ENCODE assay signal across 10 mouse cellular contexts in genomic region chr1:86046833-86047563, GRCm38 (mm10). TPM values are rescaled to one million over a fixed set of nuclear protein-coding genes. Genes with fewer than 3 reads are reported as not detected.
A peak's percentile ranks its signal among the peaks of the same experiment; 100 is the strongest.
DNase-seq lines count a peak whose midpoint lies in the region; ATAC-seq and TF ChIP-seq lines count a peak whose summit lies in the region.
"Had no signal": no experiment of that assay in that cellular context is flagged by ENCODE, and none has a peak within 500 bp of the region (broad histone marks: within the 10 kb centered on the region; RNA-seq: fewer than 3 reads in every experiment).

No protein-coding gene starts in this region.

- ATAC-seq in forebrain, embryonic 12.5 days (ENCODE audit: low FRiP score) = no peak; the same call in 1 of the 2 replicates
- ATAC-seq in limb, embryonic 13.5 days (ENCODE audit: low FRiP score, low read depth) = no peak; the same call in 1 of the 2 replicates

- no peak for DNase-seq in left cerebral cortex, adult 2 months (ENCODE audit: extremely low spot score in 1 of 2, low spot score in 2 of 2)
- DNase-seq in left cerebral cortex, postnatal 36 days (ENCODE audit: low spot score in 2 of 2) = no peak
- no peak for DNase-seq in adrenal gland, postnatal 36 days
- DNase-seq in gastrocnemius, postnatal 25 days = no peak
- no peak for DNase-seq in left cerebral cortex, adult 11 months (ENCODE audit: low spot score)

- no peak for TF ChIP-seq POLR2A in small intestine, adult 2 months (IDR thresholded peaks at IDR 0.05; ENCODE audit: low read depth, low read length)

- H3K4me2 ChIP-seq in forebrain, embryonic 12.5 days = peak overlapping the region; percentile 99
- H3K4me2 ChIP-seq in limb, embryonic 13.5 days (replicated peaks) = peak overlapping the region; percentile 97

- peak overlapping the region; percentile 63 for H3K4me3 ChIP-seq in left cerebral cortex, adult 2 months
- peak overlapping the region; percentile 64; the same call in 1 of the 2 replicates for H3K4me3 ChIP-seq in forebrain, embryonic 12.5 days (replicated peaks)
- H3K4me3 ChIP-seq in limb, embryonic 13.5 days = peak overlapping the region; percentile 58
- H3K4me3 ChIP-seq in small intestine, adult 2 months (ENCODE audit: low read depth, low read length) = peak overlapping the region; percentile 83

- no peak overlapping the region for H3K9ac ChIP-seq in forebrain, embryonic 12.5 days
- no peak overlapping the region for H3K9ac ChIP-seq in limb, embryonic 13.5 days

- peaks cover 62% of the 10 kb centered on the region for H3K27me3 ChIP-seq in forebrain, embryonic 12.5 days
- H3K27me3 ChIP-seq in limb, embryonic 13.5 days = peaks cover 68% of the 10 kb centered on the region
- H3K27me3 ChIP-seq in small intestine, adult 2 months (ENCODE audit: control insufficient read depth, insufficient read depth, low read length) = no peaks in the 10 kb centered on the region

- intact Hi-C loops in left cerebral cortex, adult 2 months (cut with DNase I) = no loop called here
- intact Hi-C loops in left cerebral cortex, postnatal 36 days (cut with DNase I) = no loop called here

- H3K36me3 ChIP-seq in forebrain, embryonic 12.5 days (replicated peaks) = no peaks in the 10 kb centered on the region
- no peaks in the 10 kb centered on the region for H3K36me3 ChIP-seq in limb, embryonic 13.5 days
- peaks cover 8% of the 10 kb centered on the region for H3K36me3 ChIP-seq in small intestine, adult 2 months (ENCODE audit: control insufficient read depth, insufficient read depth, low read length)

- no peak overlapping the region for H3K27ac ChIP-seq in left cerebral cortex, adult 2 months
- no peak overlapping the region for H3K27ac ChIP-seq in forebrain, embryonic 12.5 days
- no peak overlapping the region for H3K27ac ChIP-seq in limb, embryonic 13.5 days
- peak overlapping the region; percentile 66 for H3K27ac ChIP-seq in small intestine, adult 2 months (ENCODE audit: insufficient read depth, low read depth, low read length)
- H3K27ac ChIP-seq: macrophage had no signal

- TF ChIP-seq CTCF in left cerebral cortex, adult 2 months (IDR thresholded peaks at IDR 0.05) = no peak
- no peak for TF ChIP-seq CTCF in small intestine, adult 2 months (IDR thresholded peaks at IDR 0.05; ENCODE audit: extremely low read depth, insufficient read length, insufficient replicate concordance, low read depth, low read length)

- peaks cover 18% of the 10 kb centered on the region for H3K4me1 ChIP-seq in forebrain, embryonic 12.5 days
- peaks cover 9% of the 10 kb centered on the region for H3K4me1 ChIP-seq in limb, embryonic 13.5 days
- H3K4me1 ChIP-seq in small intestine, adult 2 months (ENCODE audit: control insufficient read depth, insufficient read depth, insufficient read length, low read length) = peaks cover 5% of the 10 kb centered on the region

- no peaks in the 10 kb centered on the region for H3K9me3 ChIP-seq in forebrain, embryonic 12.5 days
- 0 out of 2 replicates have a peak, but pooled peaks cover 2% of the 10 kb centered on the region for H3K9me3 ChIP-seq in limb, embryonic 13.5 days

- WGBS in forebrain, embryonic 12.5 days = 5% methylated on average over 24 of the region's 24 CpGs
- WGBS in limb, embryonic 13.5 days = 5% methylated on average over 24 of the region's 24 CpGs
- WGBS in small intestine, adult 2 months = 15% methylated on average over 24 of the region's 24 CpGs

RNA-seq across cellular contexts. Expression of gene 2810459M11Rik, which starts 1.3 kb away (rescaled TPM):
- total RNA-seq in left cerebral cortex, adult 2 months (2021) = 1 to 10 TPM; 7.1 to 7.6 TPM
- 1 to 10 TPM; 5.6 to 9.0 TPM for total RNA-seq in left cerebral cortex, postnatal 36 days (2021)
- polyA plus RNA-seq in forebrain, embryonic 12.5 days (2016; fragmentation: Nextera tagmentation; extraction: Ambion mirVana) = 0.43 and 0.73 TPM in 2 replicates
- 0.31 and 0.61 TPM in 2 replicates for polyA plus RNA-seq in limb, embryonic 13.5 days (2015; fragmentation: Nextera tagmentation; extraction: Ambion mirVana)
- polyA plus RNA-seq in small intestine, adult 2 months (2012; rRNA removed) = 9.4 and 13.8 TPM in 2 replicates
- under 1 TPM; 0.16 to 0.17 TPM for total RNA-seq in adrenal gland, postnatal 36 days (2021)
- total RNA-seq in gastrocnemius, postnatal 25 days (2021) = not detected
- polyA plus RNA-seq: macrophage had no signal

RNA-seq across cellular contexts. Expression of gene Psmd1, which starts 17.2 kb away (rescaled TPM):
- 100 to 1,000 TPM; 107 to 115 TPM for total RNA-seq in left cerebral cortex, adult 2 months (2021)
- total RNA-seq in left cerebral cortex, postnatal 36 days (2021) = 100 to 1,000 TPM; 106 TPM
- 202 and 214 TPM in 2 replicates for polyA plus RNA-seq in forebrain, embryonic 12.5 days (2016; fragmentation: Nextera tagmentation; extraction: Ambion mirVana)
- polyA plus RNA-seq in limb, embryonic 13.5 days (2015; fragmentation: Nextera tagmentation; extraction: Ambion mirVana) = 179 TPM in 2 replicates
- polyA plus RNA-seq in small intestine, adult 2 months (2012; rRNA removed) = 18.7 and 33.6 TPM in 2 replicates
- 100 to 1,000 TPM; 122 to 128 TPM for total RNA-seq in adrenal gland, postnatal 36 days (2021)
- total RNA-seq in gastrocnemius, postnatal 25 days (2021) = 10 to 100 TPM; 96.2 to 98.9 TPM

RNA-seq across cellular contexts. Expression of gene Spata3, which starts 30.4 kb away (rescaled TPM):
- total RNA-seq in left cerebral cortex, adult 2 months (2021) = under 1 TPM; 0.61 to 0.75 TPM
- under 1 TPM; 0.36 to 0.99 TPM for total RNA-seq in left cerebral cortex, postnatal 36 days (2021)
- not detected in 2 replicates for polyA plus RNA-seq in forebrain, embryonic 12.5 days (2016; fragmentation: Nextera tagmentation; extraction: Ambion mirVana)
- not detected in 2 replicates for polyA plus RNA-seq in limb, embryonic 13.5 days (2015; fragmentation: Nextera tagmentation; extraction: Ambion mirVana)
- polyA plus RNA-seq in small intestine, adult 2 months (2012; rRNA removed) = not detected in 2 replicates
- not detected for total RNA-seq in adrenal gland, postnatal 36 days (2021)
- total RNA-seq in gastrocnemius, postnatal 25 days (2021) = not detected
- polyA plus RNA-seq: macrophage; thymus, postnatal 0 days had no signal

Comparison
In these comparisons a context has a peak if more than half of its experiments do, and no peak if none do; other contexts are left out.
1. RNA of gene 2810459M11Rik, which starts 1.3 kb away (total RNA-seq): 5.6 to 9.0 TPM in left cerebral cortex, postnatal 36 days and 7.1 to 7.6 TPM in left cerebral cortex, adult 2 months; 0.16 to 0.17 TPM in adrenal gland, postnatal 36 days and not detected in gastrocnemius, postnatal 25 days; every median in the first group is over 4 times any median in the second.
2. Peak in every context shown above with its lines, with median percentiles within 50 percentile points of each other: H3K4me3 ChIP-seq.